Mouse (Mus musculus) ES-Bruce4 (cell line): ENCODE data around the gene Fbxo8.

Experiments used
- CTCF ChIP-seq: IDR thresholded peaks from one replicate; pipeline ENCODE4 v1.8.1; 2011; ENCODE audit warnings: low read depth, low read length
- EP300 ChIP-seq: IDR thresholded peaks from 2 replicates; pipeline ENCODE4 v1.6.1; 2011; ENCODE audit warnings: low read depth, low read length; ENCODE audit not compliant: insufficient read depth
- POLR2A ChIP-seq: IDR thresholded peaks from one replicate; pipeline ENCODE4 v1.8.1; 2011; ENCODE audit warnings: low read length; ENCODE audit not compliant: insufficient read depth

GRCm38 (mm10) chr8:56521051-56521450, 29.8 kb upstream of the Fbxo8 start:
- TF ChIP-seq POLR2A = no peak
- TF ChIP-seq CTCF = peak; percentile 11
- no peak for TF ChIP-seq EP300
